Mouse (Mus musculus) activated CD4-positive, CD25-positive, alpha-beta regulatory T cell, adult 9 weeks (primary cell): ENCODE measurements around the gene Spint2. TPM values are rescaled to one million over a fixed set of nuclear protein-coding genes. Genes with fewer than 3 reads are reported as not detected.

Experiments
- polyA plus RNA-seq: library from polyadenylated mRNA; unstranded; fragments of 100-300 nt; shearing (Covaris generic); gene quantifications from one replicate; pipeline ENCODE4 v1.2.1, GENCODE M21; 2017

The Spint2 gene
- polyA plus RNA-seq = 68.0 TPM

DNA sequence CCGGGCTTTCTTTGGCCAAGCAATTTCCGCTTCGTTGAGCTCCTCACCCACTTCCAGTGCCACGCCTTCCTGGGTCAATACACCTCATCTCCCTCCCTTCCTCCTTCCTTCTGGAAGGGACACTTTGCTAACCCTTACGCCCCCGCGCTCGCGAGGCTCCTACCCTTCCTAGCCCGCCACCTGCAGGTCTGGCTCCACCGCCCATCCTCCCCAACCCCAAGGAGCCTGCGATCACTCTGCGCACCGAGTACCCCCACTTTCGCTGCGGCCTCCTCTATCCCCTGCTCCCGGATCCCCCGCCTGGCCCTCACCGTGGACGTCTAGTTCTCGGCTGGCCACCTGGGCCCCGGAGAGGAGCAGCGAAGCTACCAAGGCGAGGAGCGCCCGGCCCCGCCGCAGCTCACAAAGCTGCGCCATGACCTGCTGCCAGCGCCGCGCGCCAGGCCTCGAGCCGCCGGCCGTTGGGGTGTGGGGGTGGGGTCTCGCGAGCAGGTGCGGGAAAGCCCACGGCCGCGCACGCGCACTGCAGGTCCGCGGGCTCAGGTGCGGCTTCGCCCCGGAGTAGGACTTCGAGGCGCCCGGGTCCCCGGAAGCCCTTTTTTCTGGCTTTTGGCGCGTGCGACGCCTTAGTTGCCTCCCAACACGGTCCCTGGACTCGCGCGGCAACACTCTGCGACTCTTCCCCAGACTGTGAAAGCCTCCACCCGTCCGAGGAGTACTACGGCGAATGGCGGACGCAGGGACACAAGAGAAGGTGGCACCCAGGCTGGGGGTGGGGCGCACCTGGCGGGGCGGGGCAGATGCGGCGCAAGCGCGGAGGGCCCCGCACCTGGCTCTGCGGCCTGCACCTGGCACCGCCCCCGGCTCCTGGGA, at the start of gene Spint2:
TSS of gene Spint2 (minus strand) at position 712 of the 873 bp plus-strand sequence.

DNA sequence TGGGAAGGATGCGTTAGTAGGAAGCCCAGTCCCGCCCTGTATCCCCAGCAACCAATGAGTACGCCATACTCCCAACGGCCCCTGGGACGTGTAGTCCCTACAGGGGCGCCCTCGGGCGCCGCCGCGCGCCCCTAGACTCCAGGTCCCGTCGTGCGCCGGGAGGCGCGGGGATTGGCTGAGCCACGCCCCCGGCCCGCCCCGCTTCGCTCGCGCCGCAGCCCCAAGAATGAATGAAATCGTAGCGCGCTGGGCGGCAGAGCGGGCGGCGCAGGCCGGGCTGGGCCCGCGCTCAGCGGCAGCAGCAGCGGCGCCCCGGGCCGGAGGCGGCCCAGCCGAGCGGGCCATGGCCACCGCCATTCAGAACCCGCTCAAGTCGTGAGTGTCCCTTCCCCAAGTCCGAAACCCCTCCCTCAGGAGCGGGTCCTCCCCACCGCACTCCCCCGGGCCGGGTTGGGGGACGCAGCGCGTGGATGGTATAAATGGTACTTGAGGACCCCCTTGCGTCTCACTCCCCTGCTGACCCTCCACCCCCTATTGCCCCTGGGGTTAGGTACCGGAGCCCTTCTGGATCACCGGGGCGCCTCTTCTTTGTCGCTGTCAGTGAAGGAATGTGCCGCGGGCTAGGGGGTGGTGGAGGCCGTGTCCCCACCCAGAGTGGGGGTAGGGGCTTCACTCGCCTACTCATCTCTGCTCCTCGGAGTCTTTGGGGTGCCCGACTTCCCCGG, 22.2 kb upstream of the Spint2 start, which contains the start of gene Dpf1:
TSS of gene Dpf1 (plus strand) at position 214 of the 725 bp plus-strand sequence.

DNA sequence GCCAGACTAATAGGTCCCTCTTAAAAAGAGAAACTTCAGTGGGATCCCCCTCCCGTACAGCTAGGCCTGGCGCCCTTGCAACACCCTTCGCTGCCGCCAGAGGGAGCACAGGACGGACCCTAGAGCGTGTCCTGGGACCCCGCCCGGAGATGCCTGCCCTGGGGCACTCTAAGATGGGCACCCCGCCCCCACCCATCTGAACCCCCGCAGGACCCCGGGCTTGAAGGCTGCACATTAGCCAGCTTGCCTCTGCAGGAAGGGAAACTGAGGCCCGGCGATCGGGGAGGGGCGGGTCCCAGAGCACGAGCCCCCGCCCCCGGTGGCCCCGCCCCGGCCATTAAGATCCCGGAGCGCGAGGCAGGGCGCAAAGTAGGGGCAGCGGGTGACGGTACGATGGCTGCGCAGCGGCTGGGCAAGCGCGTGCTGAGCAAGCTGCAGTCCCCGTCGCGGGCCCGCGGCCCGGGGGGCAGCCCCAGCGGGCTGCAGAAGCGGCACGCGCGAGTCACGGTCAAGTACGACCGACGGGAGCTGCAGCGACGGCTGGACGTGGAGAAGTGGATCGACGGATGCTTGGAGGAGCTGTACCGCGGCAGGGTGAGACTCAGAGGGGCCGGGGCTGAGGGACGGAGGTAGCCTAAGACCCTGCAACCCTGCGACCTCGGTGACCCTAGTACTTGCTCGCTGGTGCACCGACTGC, 7.4 kb upstream of the Spint2 start, which contains the start of gene Ppp1r14a:
TSS of gene Ppp1r14a (plus strand) at position 367 of the 697 bp plus-strand sequence.

DNA sequence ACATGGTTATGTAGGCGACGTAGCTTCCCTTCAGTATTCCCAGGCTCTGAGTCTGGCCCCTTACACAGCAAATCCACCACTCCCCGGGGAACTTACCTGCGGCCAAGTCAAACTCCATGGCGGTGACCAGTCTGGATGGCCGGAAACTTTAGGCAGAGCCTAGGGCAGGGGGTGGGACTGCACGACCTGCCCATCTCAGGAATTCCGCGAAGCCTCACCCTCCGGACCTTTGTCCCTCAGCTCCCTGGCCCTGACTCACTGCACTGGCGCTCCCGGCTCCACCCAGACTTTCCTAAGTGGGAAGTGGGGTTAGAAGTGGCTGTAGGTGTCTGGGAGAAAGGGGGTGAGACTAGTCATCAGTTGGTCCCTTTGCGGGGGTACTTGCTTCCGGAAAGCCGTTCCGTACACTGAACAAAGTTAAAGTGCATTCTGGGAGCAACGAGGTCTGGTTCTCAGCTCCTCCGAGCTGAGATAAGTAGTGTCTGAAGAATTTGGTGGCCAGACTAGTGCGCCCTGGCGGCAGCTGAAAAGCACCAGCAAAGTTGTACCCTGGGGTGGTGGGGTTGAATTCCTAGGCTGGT, 33.4 kb downstream of the Spint2 start, which contains the start of gene 2200002D01Rik:
TSS of gene 2200002D01Rik (minus strand) at position 206 of the 581 bp plus-strand sequence.

DNA sequence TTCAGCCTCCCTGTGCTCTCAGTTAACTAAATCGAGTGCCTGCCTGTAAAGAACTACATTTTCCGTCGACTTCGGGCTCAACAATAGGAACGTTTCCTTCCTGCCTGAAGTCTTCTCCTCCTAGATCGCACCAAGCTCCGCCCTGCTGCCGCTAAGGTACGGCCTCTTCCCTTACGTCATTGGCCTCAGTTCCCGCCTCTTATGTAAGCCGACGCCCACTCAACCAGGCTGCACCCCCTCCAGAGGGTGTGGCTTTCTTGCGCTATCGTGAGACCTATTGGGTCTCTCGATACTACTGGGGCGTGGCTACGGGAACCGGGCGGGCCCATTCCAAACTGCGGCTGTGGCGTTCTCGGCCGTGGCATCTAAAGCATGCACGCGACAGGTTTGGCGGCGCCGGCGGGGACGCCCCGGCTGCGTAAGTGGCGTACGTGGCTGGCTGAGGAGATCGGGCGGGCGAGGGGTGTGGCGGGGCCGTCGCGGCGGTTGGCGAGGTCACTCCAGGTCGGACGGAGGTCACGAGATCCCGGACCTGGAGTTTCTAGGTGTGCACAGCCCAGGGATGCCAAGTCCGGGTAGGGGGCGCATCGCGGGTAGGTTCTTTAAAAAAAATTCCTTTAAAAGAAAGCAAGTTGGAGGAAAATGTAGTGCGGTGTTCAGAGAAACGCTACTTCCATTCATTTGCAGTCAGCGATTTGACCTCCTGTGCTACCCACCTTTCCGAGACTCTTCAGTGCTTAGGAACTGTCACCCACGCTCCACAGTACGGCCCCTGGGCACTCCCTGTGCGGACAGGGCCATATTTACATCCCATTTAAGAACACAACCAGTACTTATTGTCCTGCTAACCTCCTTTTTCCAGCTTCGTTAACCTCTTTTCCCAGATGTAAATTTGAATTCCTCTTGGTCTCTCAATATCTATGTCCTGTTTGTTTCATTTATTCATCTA, 43.4 kb downstream of the Spint2 start, which contains the start of gene Yif1b:
TSS of gene Yif1b (plus strand) at position 311 of the 949 bp plus-strand sequence.

DNA sequence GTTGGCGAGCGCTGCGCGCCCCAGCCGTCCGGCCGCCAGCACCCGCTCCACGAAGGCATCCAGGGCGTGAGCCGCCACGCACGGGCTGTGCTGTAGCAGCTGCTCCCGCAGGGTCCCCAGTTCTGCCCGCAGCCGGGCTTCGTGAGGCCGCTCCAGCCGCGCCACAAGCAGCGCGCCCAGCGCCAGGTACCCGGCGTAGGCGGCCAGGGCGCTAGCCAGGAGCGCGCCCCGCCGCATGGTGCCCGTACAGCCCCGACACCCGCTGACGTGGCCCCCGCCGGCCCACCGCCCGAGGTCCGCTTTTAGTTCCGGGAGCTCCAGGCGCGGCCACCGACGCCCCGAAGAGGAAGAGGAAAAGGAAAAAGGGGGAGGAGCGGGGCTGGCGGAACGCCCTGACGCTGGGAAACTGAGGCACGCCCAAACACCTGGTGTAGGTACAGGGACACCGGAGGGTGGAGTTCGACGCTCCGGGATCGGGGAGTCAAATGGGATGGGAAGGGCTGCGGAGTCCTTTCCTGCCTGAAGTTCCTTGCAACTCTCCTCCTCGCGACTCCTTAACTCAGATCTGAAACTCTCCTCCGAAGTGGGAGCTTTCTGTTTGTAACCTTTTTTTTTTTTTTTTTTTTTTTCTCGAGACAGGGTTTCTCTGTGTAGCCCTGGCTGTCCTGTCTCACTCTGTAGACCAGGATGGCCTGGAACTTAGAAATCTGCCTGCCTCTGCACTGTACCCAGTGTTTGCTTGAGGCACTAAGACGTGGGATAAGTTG, 49.3 kb downstream of the Spint2 start, which contains the start of gene Kcnk6:
TSS of gene Kcnk6 (minus strand) at position 269 of the 767 bp plus-strand sequence.

DNA sequence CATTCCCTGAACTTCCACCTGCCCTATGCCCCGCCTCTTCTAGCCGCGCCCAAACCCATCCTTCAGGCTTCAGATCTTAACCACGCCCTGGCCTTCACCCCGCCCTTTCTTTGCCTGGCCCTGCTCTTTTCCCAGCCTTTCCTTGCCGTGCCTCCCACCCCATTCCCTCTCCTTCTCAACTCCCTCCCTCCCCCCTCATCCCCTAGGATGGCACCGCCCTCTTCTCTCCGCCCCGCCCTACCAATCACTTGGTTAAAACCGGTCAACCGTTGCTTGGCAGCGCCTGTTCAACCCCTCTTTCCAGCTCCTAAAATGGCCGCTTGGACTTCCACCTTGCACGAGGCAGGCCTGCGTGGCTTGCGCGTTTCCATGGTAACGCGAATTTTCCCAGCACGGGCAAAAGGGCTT, 68.0 kb downstream of the Spint2 start, which contains the start of gene Catsperg1:
TSS of gene Catsperg1 (minus strand) at position 361 of the 408 bp plus-strand sequence.

Other genes starting within 250 kb of the Spint2 start
- 0.10 TPM for gene Ryr1, start 156.7 kb downstream of the Spint2 start, polyA plus RNA-seq
- gene Rasgrp4, start 147.1 kb downstream of the Spint2 start, polyA plus RNA-seq = 1.3 TPM
- gene Fam98c, start 125.7 kb downstream of the Spint2 start, polyA plus RNA-seq = 11.8 TPM
- gene Ggn, start 111.7 kb downstream of the Spint2 start, polyA plus RNA-seq = not detected
- gene Spred3, start 111.5 kb downstream of the Spint2 start, polyA plus RNA-seq = not detected
- 270 TPM for gene Psmd8, start 101.2 kb downstream of the Spint2 start, polyA plus RNA-seq
- gene Catsperg1, start 67.9 kb downstream of the Spint2 start, polyA plus RNA-seq = 0.79 TPM
- gene Kcnk6, start 49.4 kb downstream of the Spint2 start, polyA plus RNA-seq = 1.5 TPM
- 66.7 TPM for gene Yif1b, start 43.6 kb downstream of the Spint2 start, polyA plus RNA-seq
- 1.8 TPM for gene 2200002D01Rik, start 33.4 kb downstream of the Spint2 start, polyA plus RNA-seq
- not detected for gene Ppp1r14a, start 7.4 kb upstream of the Spint2 start, polyA plus RNA-seq
- gene Dpf1, start 22.0 kb upstream of the Spint2 start, polyA plus RNA-seq = not detected
- gene Sipa1l3, start 236.7 kb upstream of the Spint2 start, polyA plus RNA-seq = 8.5 TPM